Mouse (Mus musculus): ENCODE results near the gene Nptx2.

Gene Nptx2

GRCm38 (mm10) chr5:144591248-144591880 is 45.7 kb downstream of the Nptx2 start:
- DNase-seq = no peak

GRCm38 (mm10) chr5:144594796-144595195 is 49.1 kb downstream of the Nptx2 start:
- no peak for DNase-seq
